Mouse (Mus musculus) hindbrain, embryonic 10.5 days (tissue): ENCODE results near the gene Nova2. TPM values are rescaled to one million over a fixed set of nuclear protein-coding genes. Genes with fewer than 3 reads are reported as not detected.

Experiments
- DNase-seq: peaks from one replicate; pipeline ENCODE4 v3.0.0-alpha.2; 2017; ENCODE audit warnings: low spot score
- H3K27ac ChIP-seq: fragments of 300-500 bp; sonication (generic); 2 replicates; pipeline ENCODE4 v1.5.1; 2016; ENCODE audit warnings: mild to moderate bottlenecking, moderate library complexity
- H3K27me3 ChIP-seq: fragments of 300-500 bp; sonication (generic); 2 replicates; pipeline ENCODE4 v1.6.1; 2016; ENCODE audit warnings: mild to moderate bottlenecking; ENCODE audit not compliant: poor library complexity, insufficient read depth, severe bottlenecking
- H3K36me3 ChIP-seq: fragments of 300-500 bp; sonication (generic); 2 replicates; pipeline ENCODE4 v1.6.1; 2016; ENCODE audit warnings: mild to moderate bottlenecking, moderate library complexity
- H3K4me1 ChIP-seq: fragments of 300-500 bp; sonication (generic); replicated peaks from 2 replicates; pipeline ENCODE4 v1.6.1; 2016; ENCODE audit warnings: mild to moderate bottlenecking
- H3K4me3 ChIP-seq: fragments of 300-500 bp; sonication (generic); 2 replicates; pipeline ENCODE4 v1.5.1; 2016; ENCODE audit warnings: mild to moderate bottlenecking, moderate library complexity
- H3K9me3 ChIP-seq: fragments of 300-500 bp; sonication (generic); 2 replicates; pipeline ENCODE4 v1.6.1; 2016; ENCODE audit warnings: mild to moderate bottlenecking, moderate library complexity
- WGBS: fragments of 180-500 bp; shearing (Covaris S2); methylation state at CpG from one replicate; pipeline ENCODE4 v1.1.7; 2016; 5-methylcytosine and 5-hydroxymethylcytosine counted together
- polyA plus RNA-seq: library from polyadenylated mRNA; unstranded; fragments of >200 nt; fragmentation: Nextera tagmentation; extraction: Ambion mirVana; gene quantifications from 2 replicates; pipeline ENCODE4 v1.2.1, GENCODE M21; 2016

Nova2 gene
- polyA plus RNA-seq, 1 experiment from 2014 or later = 7.3 TPM

- Histone ChIP-seq H3K27me3 (no peaks in the 10 kb centered on the region), H3K4me3 (no peak overlapping the region), H3K27ac (no peak overlapping the region), H3K9me3 (no peaks in the 10 kb centered on the region), H3K36me3 (peaks cover 81% of the 10 kb centered on the region), H3K4me1 (0 out of 2 replicates have a peak, but pooled peaks cover 4% of the 10 kb centered on the region)
- 76% methylated on average over 3 of the region's 3 CpGs for WGBS
- DNase-seq = no peak
Measured at GRCm38 (mm10) chr7:18902486-18902885, 23.2 kb upstream of the Nova2 start.

- Histone ChIP-seq H3K4me3 (no peak overlapping the region), H3K27me3 (no peaks in the 10 kb centered on the region), H3K36me3 (peaks cover 61% of the 10 kb centered on the region), H3K4me1 (peaks cover 23% of the 10 kb centered on the region), H3K27ac (no peak overlapping the region), H3K9me3 (no peaks in the 10 kb centered on the region)
- 79% methylated on average over 3 of the region's 3 CpGs for WGBS
- no peak for DNase-seq
Measured at GRCm38 (mm10) chr7:18904971-18905370, 20.7 kb upstream of the Nova2 start.

DNA sequence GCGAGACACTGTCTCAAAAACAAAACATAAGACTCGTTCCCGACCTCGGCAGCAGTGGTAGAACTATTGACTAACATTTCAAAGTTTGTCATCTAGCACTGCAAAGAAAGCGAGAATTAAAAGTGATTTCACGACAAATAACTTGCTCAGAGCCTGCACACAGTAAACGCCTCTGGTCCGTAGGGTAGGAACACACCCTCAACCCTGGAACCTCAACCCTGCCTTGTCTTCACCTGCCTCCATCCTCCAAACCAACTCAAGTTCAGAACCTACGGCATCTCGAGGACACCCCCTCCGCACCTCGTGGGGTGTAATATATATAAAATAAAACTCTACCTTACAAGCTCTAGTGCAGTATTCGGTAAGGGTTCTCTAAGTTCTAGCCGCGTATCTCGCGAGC is 15.9 kb upstream of the Nova2 start:
- Histone ChIP-seq H3K27ac (peak overlapping the region; percentile 83), H3K4me3 (peak overlapping the region; percentile 80), H3K27me3 (no peaks in the 10 kb centered on the region), H3K4me1 (peaks cover 32% of the 10 kb centered on the region), H3K9me3 (no peaks in the 10 kb centered on the region), H3K36me3 (peaks cover 19% of the 10 kb centered on the region)
- DNase-seq = no peak
- WGBS = 9% methylated on average over 17 of the region's 17 CpGs

GRCm38 (mm10) chr7:18910241-18910831 is 15.4 kb upstream of the Nova2 start, which contains the start of gene Ccdc61:
Gene Ccdc61, minus strand, starts transcription at chr7:18910415.
- DNase-seq = peak; percentile 97
- peaks cover 14% of the 10 kb centered on the region for H3K36me3 ChIP-seq
- no peaks in the 10 kb centered on the region for H3K9me3 ChIP-seq
- no peaks in the 10 kb centered on the region for H3K27me3 ChIP-seq
- under 1% methylated on average over 33 of the region's 33 CpGs for whole genome bisulfite sequencing
- H3K4me3 ChIP-seq = peak within 1 kb of the TSS; percentile 80
- H3K27ac ChIP-seq = peak within 1 kb of the TSS; percentile 83
- H3K4me1 ChIP-seq = peaks cover 32% of the 10 kb centered on the region

GRCm38 (mm10) chr7:18916254-18916653 is 9.4 kb upstream of the Nova2 start:
- Histone ChIP-seq H3K36me3 (no peaks in the 10 kb centered on the region), H3K9me3 (0 out of 2 replicates have a peak, but pooled peaks cover 3% of the 10 kb centered on the region), H3K4me3 (no peak overlapping the region), H3K4me1 (peaks cover 7% of the 10 kb centered on the region), H3K27ac (no peak overlapping the region), H3K27me3 (no peaks in the 10 kb centered on the region)
- 64% methylated on average over 4 of the region's 4 CpGs for WGBS
- no peak for DNase-seq

DNA sequence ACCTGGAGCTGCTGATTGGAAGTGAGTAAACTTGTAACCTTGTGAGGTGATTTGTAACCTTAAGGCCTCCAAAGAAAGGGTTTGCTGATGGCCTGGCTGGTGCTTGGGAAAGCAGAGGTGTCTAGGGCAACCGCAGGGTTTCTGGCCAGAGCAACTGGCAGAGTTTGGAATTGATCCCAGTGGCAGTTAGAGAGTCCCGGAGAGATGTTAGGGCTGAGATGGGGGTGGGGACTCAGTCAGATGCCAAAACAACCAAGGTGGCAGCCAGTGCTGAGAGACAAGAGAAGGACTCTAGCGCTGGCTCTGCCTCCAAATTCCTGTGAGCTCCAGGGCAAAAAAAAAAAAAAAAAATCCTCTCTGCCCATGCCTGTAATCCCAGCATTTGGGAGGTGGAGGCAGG is 7.8 kb upstream of the Nova2 start:
- Histone ChIP-seq H3K9me3 (0 out of 2 replicates have a peak, but pooled peaks cover 3% of the 10 kb centered on the region), H3K36me3 (no peaks in the 10 kb centered on the region), H3K4me3 (no peak overlapping the region), H3K4me1 (peaks cover 22% of the 10 kb centered on the region), H3K27ac (no peak overlapping the region), H3K27me3 (peaks cover 7% of the 10 kb centered on the region; the same call in 1 of the 2 replicates)
- WGBS = 73% methylated on average over 3 of the region's 3 CpGs
- DNase-seq = no peak

- DNase-seq = peak; percentile 58
- Histone ChIP-seq H3K36me3 (no peaks in the 10 kb centered on the region), H3K27me3 (peaks cover 14% of the 10 kb centered on the region; the same call in 1 of the 2 replicates), H3K27ac (peak overlapping the region; percentile 88), H3K9me3 (0 out of 2 replicates have a peak, but pooled peaks cover 3% of the 10 kb centered on the region), H3K4me3 (peak overlapping the region; percentile 29), H3K4me1 (peaks cover 52% of the 10 kb centered on the region)
- 1% methylated on average over 12 of the region's 12 CpGs for WGBS
Measured at GRCm38 (mm10) chr7:18921069-18921468, 4.6 kb upstream of the Nova2 start.

DNA sequence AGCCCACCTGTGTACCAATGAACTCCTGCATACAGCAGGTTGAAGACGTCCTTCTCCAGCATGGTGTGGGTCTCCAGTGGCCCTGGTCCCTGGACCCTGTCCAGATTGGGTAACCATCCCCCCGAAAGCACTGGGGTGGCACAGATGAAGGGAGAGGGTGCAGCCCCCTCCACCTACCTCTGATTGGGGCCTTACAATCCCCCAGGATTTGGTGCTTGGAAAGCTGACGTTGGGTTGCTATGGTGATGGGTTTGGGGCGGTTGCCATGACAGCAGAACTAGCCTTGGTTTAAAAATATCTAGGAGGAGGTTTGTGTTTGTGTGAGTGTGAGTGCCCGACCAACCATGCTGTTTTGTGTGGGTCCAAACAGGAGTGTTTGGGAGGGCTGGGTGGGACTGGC is 2.9 kb upstream of the Nova2 start:
- 38% methylated on average over 5 of the region's 5 CpGs for WGBS
- no peaks in the 10 kb centered on the region for H3K36me3 ChIP-seq
- peak; percentile 47 for DNase-seq
- no peaks in the 10 kb centered on the region for H3K9me3 ChIP-seq
- peaks cover 26% of the 10 kb centered on the region for H3K27me3 ChIP-seq
- peak overlapping the region; percentile 21; the same call in 1 of the 2 replicates for H3K4me3 ChIP-seq
- H3K4me1 ChIP-seq = peaks cover 69% of the 10 kb centered on the region
- H3K27ac ChIP-seq = peak overlapping the region; percentile 88

DNA sequence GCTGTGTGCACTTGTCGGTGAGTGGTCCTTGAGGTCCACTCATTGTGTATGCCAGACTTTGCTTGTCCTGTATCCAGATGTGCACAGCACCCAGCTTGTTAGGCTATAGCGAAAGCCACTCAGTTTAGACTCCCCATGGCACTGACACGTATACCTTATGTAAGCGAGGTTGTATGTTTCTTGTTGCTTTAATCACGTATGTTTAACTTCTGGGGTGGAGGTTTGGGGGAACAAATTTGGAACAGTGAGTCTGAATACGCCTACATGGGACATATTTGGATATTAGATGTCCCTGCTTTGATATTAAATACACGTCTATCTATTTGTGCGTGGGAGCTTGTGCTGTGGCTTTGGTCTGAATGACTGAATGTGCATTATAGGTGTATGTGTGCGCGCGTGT is 2.4 kb upstream of the Nova2 start:
- WGBS = 68% methylated on average over 11 of the region's 11 CpGs
- H3K9me3 ChIP-seq = no peaks in the 10 kb centered on the region
- H3K36me3 ChIP-seq = no peaks in the 10 kb centered on the region
- peak overlapping the region; percentile 88 for H3K27ac ChIP-seq
- H3K4me1 ChIP-seq = peaks cover 74% of the 10 kb centered on the region
- peak overlapping the region; percentile 29; the same call in 1 of the 2 replicates for H3K4me3 ChIP-seq
- H3K27me3 ChIP-seq = peaks cover 26% of the 10 kb centered on the region
- DNase-seq = no peak

DNA sequence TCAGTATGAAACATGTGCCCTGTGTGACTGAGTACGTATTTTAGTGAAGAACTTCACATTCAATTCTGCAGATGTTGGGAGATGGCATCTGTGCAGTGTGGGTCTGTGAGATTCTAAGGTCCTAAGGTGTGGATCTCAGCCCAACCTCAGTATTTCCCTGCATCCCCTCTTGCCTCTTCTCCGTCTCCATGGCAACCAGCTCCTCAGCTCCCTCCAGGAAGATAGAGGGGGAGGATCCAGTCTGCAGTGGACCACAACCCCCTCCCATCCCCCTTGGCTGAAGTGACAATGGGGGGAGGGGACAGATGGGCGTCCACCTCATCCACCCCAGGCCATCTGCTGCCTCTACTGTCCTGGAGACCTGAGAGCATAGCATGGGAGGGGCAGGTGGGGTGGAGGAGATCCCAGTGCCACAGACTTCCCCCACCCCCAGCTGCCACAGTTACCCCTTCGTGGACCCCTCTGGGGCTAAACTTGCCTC is 1.9 kb upstream of the Nova2 start:
- peaks cover 26% of the 10 kb centered on the region for H3K27me3 ChIP-seq
- 20% methylated on average over 4 of the region's 4 CpGs for WGBS

DNA sequence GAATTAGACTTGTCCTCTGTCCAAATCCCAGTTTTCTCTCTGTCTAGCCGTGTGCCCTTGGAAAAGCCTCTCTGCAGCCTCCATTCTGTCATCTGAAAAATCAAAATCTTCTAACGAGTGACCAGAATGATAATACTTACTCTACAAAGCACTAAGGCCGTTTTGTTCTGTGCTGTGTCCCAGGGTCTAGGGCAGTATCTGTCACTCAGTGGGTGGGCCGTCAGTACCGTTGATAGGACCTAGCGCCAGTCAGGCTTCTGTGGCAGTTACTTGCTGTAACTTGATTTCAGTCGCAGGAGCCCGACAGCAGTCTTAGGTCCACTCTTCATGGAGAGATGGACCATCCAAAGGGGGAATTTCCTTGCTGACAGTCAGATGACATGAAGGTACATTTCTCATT is 1.4 kb upstream of the Nova2 start:
- Histone ChIP-seq H3K9me3 (no peaks in the 10 kb centered on the region), H3K4me1 (peaks cover 74% of the 10 kb centered on the region), H3K27ac (peak overlapping the region; percentile 88), H3K4me3 (peak overlapping the region; percentile 29), H3K27me3 (peaks cover 26% of the 10 kb centered on the region), H3K36me3 (no peaks in the 10 kb centered on the region)
- DNase-seq = peak; percentile 20
- 8% methylated on average over 8 of the region's 8 CpGs for WGBS

More for the DNA sequence above, 1.9 kb upstream of the Nova2 start:
- Histone ChIP-seq H3K9me3 (no peaks in the 10 kb centered on the region), H3K27ac (peak overlapping the region; percentile 88), H3K36me3 (no peaks in the 10 kb centered on the region), H3K4me1 (peaks cover 74% of the 10 kb centered on the region), H3K4me3 (peak overlapping the region; percentile 29)
- DNase-seq = peak; percentile 71

DNA sequence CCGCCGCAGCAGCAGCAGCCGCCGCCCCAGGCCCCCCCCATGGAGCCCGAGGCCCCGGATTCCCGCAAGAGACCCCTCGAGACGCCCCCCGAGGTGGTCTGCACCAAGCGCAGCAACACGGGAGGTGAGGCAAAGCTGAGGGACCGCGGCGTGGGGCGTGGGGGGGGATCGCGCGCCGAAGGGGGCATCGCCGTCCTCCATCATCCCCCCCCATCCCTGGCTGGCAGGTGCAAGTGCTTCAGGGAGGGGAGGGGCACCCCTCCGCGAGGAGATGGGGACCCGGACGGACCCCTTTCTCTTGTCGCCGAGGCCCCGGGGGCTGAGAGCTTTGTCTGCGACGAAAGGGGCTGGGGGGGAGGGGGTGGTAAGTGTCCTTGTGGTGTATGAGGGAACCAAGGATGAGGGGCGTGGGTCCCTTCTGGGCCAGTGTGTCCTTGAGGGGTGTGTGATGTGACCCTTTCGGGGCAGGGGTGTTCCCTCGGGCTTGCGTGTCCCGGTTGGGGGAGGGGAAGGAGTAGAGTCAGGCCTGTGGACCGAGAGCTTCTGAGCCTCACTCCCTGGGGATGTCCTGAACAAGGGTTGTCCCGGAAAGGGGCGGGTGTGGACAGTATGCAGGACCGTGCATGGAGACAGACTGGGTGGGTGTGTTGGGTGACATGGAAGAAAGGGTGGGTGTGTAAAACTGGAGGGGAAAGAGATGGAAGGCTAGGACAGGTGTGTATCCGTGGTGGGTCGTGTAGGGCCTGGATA is 528 bp downstream of the Nova2 start:
- Histone ChIP-seq H3K4me1 (peaks cover 70% of the 10 kb centered on the region), H3K27ac (peak overlapping the region; percentile 98), H3K9me3 (no peaks in the 10 kb centered on the region), H3K36me3 (no peaks in the 10 kb centered on the region), H3K4me3 (peak overlapping the region; percentile 94), H3K27me3 (peaks cover 26% of the 10 kb centered on the region)
- DNase-seq = peak; percentile 42
- WGBS = 1% methylated on average over 42 of the region's 42 CpGs

- Histone ChIP-seq H3K36me3 (no peaks in the 10 kb centered on the region), H3K4me1 (peaks cover 63% of the 10 kb centered on the region), H3K27me3 (peaks cover 23% of the 10 kb centered on the region), H3K4me3 (peak overlapping the region; percentile 94), H3K27ac (peak overlapping the region; percentile 98), H3K9me3 (no peaks in the 10 kb centered on the region)
- WGBS = 50% methylated on average over 6 of the region's 6 CpGs
- DNase-seq = no peak
Measured at GRCm38 (mm10) chr7:18926911-18927310, 1.2 kb downstream of the Nova2 start.
